Mouse (Mus musculus) ES-E14 (cell line): ENCODE data around the gene Ercc2. TPM values are rescaled to one million over a fixed set of nuclear protein-coding genes. Genes with fewer than 3 reads are reported as not detected.
A peak's percentile ranks its signal among the peaks of the same experiment; 100 is the strongest.

Source experiments
- DNase-seq: peaks from one replicate; pipeline ENCODE4 v3.0.0-alpha.2; 2013; ENCODE audit warnings: low read depth, low spot score
- H3K27ac ChIP-seq: 2 replicates; pipeline ENCODE4 v1.5.1; 2012; ENCODE audit warnings: low read depth, mild to moderate bottlenecking, low read length, moderate library complexity, mixed read lengths; ENCODE audit not compliant: poor library complexity, insufficient read depth, severe bottlenecking
- H3K36me3 ChIP-seq: 2 replicates; pipeline ENCODE4 v1.6.1; 2012; ENCODE audit warnings: mild to moderate bottlenecking, low read length, moderate library complexity, mixed read lengths; ENCODE audit not compliant: control insufficient read depth, poor library complexity, insufficient read depth, severe bottlenecking
- H3K4me1 ChIP-seq, 2 experiments: fragments of 150-350 bp in 1 of 2; sonication (generic) in 1 of 2; 2 replicates each; pipeline ENCODE4 v1.6.1; 2012; ENCODE audit warnings: low read length in 2 of 2, mild to moderate bottlenecking in 1 of 2, mixed read lengths in 1 of 2; ENCODE audit not compliant: control insufficient read depth in 2 of 2, insufficient read depth in 2 of 2, poor library complexity in 1 of 2
- H3K4me3 ChIP-seq, 2 experiments: fragments of 150-350 bp in 1 of 2; sonication (generic) in 1 of 2; 2 replicates each; pipeline ENCODE4 v1.5.1; 2012; ENCODE audit warnings: low read length in 2 of 2, low read depth in 1 of 2, mild to moderate bottlenecking in 1 of 2, mixed read lengths in 1 of 2; ENCODE audit not compliant: insufficient read depth in 1 of 2, poor library complexity in 1 of 2, severe bottlenecking in 1 of 2
- H3K9ac ChIP-seq: 2 replicates; pipeline ENCODE4 v1.6.1; 2012; ENCODE audit warnings: low read depth, mild to moderate bottlenecking, low read length, mixed read lengths; ENCODE audit not compliant: poor library complexity, insufficient read depth, severe bottlenecking
- H3K9me3 ChIP-seq: fragments of 150-350 bp; sonication (generic); 2 replicates; pipeline ENCODE4 v1.6.1; 2012; ENCODE audit warnings: low read depth, mild to moderate bottlenecking, low read length; ENCODE audit not compliant: control insufficient read depth, insufficient read depth
- CHD2 ChIP-seq: IDR thresholded peaks from 2 replicates; pipeline ENCODE4 v1.6.1; 2014; ENCODE audit warnings: mild to moderate bottlenecking, low read depth, low read length, inconsistent platforms
- HCFC1 ChIP-seq: IDR thresholded peaks from 2 replicates; pipeline ENCODE4 v1.6.1; 2012; ENCODE audit warnings: low read length, inconsistent platforms, borderline replicate concordance; ENCODE audit not compliant: insufficient read depth
- MAFK ChIP-seq: IDR thresholded peaks from 2 replicates; pipeline ENCODE4 v1.6.1; 2014; ENCODE audit warnings: mild to moderate bottlenecking, low read depth, low read length, inconsistent platforms; ENCODE audit not compliant: insufficient read depth
- ZC3H11A ChIP-seq: IDR thresholded peaks from 2 replicates; pipeline ENCODE4 v1.6.1; 2012; ENCODE audit warnings: low read depth, mild to moderate bottlenecking, inconsistent platforms, low read length, borderline replicate concordance
- ZNF384 ChIP-seq: IDR thresholded peaks from 2 replicates; pipeline ENCODE4 v1.6.1; 2012; ENCODE audit warnings: low read depth, low read length, inconsistent platforms
- in situ Hi-C, 2 experiments: fragments of 600-800 bp; cut with MboI; formaldehyde crosslinking; loops; one replicate each; pipeline ENCODE4 v1.15.1; 2025; ENCODE audit warnings: low sequenced_read_pairs in 2 of 2, inconsistent platforms in 1 of 2; ENCODE audit not compliant: unreplicated experiment in 2 of 2
- total RNA-seq: library from RNA; depleted of rRNA; stranded (reverse); fragments of 300-350 nt; gene quantifications from 2 replicates; pipeline ENCODE4 v1.2.3, GENCODE M21; 2012

Ercc2 gene
- total RNA-seq, 1 experiment: 38.8 TPM

DNA sequence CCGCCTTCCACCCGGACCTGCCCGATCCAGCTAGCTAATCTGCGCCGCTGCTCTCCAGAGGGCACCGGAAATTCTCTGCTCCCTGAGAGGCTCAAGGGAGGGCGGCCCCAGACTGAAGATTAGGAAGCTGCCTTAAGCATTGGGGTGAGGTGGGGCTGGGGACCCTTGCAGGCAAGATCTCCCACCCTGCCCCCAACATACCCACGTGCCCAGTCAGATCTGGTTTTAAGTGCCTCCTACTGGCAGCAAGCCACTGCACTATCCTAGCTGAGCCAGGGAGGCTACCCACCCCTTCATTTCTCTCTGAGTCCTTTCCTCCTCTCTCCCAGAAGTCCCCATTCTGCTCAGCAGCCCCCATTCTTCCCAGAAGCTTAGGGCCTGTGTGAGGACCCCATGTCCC lies 3.8 kb upstream of the Ercc2 start:
- no peaks in the 10 kb centered on the region; the same call in 1 of the 2 replicates for H3K36me3 ChIP-seq
- H3K27ac ChIP-seq: no peak overlapping the region
- H3K9me3 ChIP-seq: no peaks in the 10 kb centered on the region
- no peak for TF ChIP-seq HCFC1
- no peak for TF ChIP-seq ZNF384
- TF ChIP-seq CHD2: no peak
- 0 out of 2 replicates have a peak overlapping the region, but pooled peaks have one; percentile 12 for H3K9ac ChIP-seq
- H3K4me1 ChIP-seq: peaks cover 0 to 7% of the 10 kb centered on the region in 2 experiments; a peak in 1 of 4 replicates
- in situ Hi-C loops: no loop called here
- peak overlapping the region; percentile 43 to 48 for H3K4me3 ChIP-seq
- no peak for DNase-seq

DNA sequence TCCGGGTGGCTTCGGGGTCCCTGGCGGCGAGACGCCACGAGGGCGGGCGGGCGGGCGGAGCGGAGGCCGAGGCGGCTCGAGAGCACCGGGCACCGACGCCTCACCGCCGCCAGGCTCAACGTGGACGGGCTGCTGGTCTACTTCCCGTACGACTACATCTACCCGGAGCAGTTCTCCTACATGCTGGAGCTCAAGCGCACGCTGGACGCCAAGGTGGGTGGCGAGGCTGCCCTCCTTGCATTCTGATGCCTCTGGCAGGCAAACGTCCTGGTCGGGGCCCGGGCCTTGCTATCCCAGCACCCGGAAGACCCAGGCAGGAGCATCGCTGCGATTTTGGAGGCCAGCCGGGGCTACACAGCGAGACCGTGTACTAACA lies 344 bp downstream of the Ercc2 start:
- TF ChIP-seq CHD2 (no peak), ZC3H11A (no peak), ZNF384 (no peak), HCFC1 (no peak), MAFK (no peak)
- Histone ChIP-seq H3K27ac (no peak overlapping the region), H3K9ac (peak overlapping the region; percentile 90), H3K4me3 (peak overlapping the region; percentile 87 to 91), H3K36me3 (peaks cover 25% of the 10 kb centered on the region), H3K4me1 (peaks cover 0 to 2% of the 10 kb centered on the region in 2 experiments; a peak in 1 of 4 replicates), H3K9me3 (no peaks in the 10 kb centered on the region)
- no peak for DNase-seq
- in situ Hi-C loops: no loop called here

DNA sequence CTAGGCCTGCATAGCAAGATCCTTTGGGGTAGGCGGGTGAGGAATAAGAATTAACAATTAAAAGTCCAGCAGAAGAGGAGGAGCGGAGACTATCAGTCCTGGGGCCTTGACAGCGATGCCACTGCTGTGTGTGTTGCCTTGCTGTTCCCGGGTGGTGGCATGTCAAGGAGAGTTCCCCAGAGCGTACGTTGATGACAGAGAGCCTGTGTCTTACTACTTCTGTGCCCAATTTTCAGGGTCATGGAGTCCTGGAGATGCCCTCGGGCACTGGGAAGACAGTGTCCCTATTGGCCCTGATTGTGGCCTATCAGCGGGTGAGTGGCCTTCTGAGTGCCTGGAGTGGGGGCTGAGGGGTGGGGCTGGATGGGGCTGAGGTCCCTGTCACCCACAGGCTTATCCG lies 1.9 kb downstream of the Ercc2 start:
- Histone ChIP-seq H3K9ac (no peak overlapping the region), H3K36me3 (peaks cover 37% of the 10 kb centered on the region), H3K4me3 (no peak overlapping the region), H3K9me3 (no peaks in the 10 kb centered on the region), H3K4me1 (peaks cover 0 to 2% of the 10 kb centered on the region in 2 experiments; a peak in 1 of 4 replicates), H3K27ac (no peak overlapping the region)
- TF ChIP-seq HCFC1 (no peak), MAFK (no peak), ZNF384 (no peak), ZC3H11A (no peak), CHD2 (no peak)
- in situ Hi-C loops: no loop called here
- DNase-seq: no peak

DNA sequence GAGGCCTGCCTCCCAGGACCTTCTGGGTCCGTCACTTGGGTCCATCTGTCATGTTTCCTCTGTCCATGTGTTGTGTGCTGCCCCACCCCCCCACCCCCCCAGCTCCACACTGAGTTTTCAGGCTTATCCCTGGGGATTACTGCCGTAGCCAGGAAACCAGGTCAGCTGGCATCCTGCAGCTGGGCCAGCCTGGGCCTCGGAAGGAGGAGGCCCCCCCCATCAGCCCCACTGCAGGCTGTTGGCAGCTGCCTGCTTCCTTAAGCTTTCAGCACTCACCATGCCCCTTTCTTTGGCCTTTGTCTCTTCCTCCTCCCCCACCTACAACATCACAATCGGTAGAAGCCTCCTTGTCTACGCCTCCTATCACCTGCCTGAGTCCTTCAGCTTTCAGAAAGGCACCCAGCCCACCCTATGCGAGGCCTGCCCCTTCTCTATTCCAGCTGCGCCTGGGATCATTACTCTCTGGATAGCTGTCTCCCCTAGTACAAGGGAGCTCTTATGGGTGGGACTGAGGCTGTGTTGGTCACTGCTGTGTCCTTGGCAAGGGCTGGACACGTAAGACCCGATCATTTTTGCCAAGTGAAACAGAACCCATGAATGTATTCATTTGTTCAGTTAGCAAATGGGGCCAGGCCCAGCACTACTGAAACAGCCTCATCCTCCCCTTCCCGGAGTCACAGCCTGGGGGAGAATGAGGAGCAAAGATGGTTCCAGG lies 7.0 kb downstream of the Ercc2 start:
- H3K9me3 ChIP-seq: no peaks in the 10 kb centered on the region
- in situ Hi-C loops: no loop called here
- no peak for DNase-seq
- H3K4me3 ChIP-seq: no peak overlapping the region
- H3K4me1 ChIP-seq: peaks cover 0 to 2% of the 10 kb centered on the region in 2 experiments; a peak in 1 of 4 replicates
- peaks cover 74% of the 10 kb centered on the region for H3K36me3 ChIP-seq
- TF ChIP-seq CHD2 (no peak), ZNF384 (no peak), HCFC1 (no peak), MAFK (no peak), ZC3H11A (no peak)
- no peak overlapping the region for H3K27ac ChIP-seq
- no peak overlapping the region for H3K9ac ChIP-seq

DNA sequence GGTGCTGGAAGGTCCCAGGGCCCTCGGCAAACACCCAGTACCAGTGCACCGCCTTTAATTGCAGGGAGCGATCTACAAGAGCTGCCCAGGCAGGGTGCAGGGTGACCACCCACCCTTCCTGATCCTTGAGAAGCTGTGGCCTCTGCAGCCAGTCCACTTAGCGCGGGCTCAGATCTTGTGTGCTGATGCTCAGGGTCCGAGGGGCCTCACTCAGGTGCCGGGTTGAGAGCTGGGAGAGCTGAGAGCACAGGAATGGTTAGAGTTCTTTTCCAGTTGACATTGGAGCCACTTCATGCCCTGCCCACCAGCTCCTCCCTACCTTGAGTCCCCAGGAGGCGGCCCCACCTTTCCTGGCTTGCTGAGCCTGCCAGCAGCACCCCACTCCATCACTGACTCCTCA lies 12.7 kb downstream of the Ercc2 start:
- no peak for DNase-seq
- Histone ChIP-seq H3K36me3 (peaks cover 58% of the 10 kb centered on the region), H3K9me3 (no peaks in the 10 kb centered on the region), H3K4me1 (peaks cover 0 to 13% of the 10 kb centered on the region in 2 experiments; a peak in 2 of 4 replicates), H3K27ac (no peak overlapping the region), H3K9ac (no peak overlapping the region), H3K4me3 (no peak overlapping the region)
- in situ Hi-C loops: no loop called here
- TF ChIP-seq ZC3H11A: no peak
- no peak for TF ChIP-seq MAFK
- TF ChIP-seq CHD2: no peak
